Mouse (Mus musculus) kidney, postnatal 0 days (tissue): ENCODE measurements around the gene 6030408B16Rik. TPM values are rescaled to one million over a fixed set of nuclear protein-coding genes. Genes with fewer than 3 reads are reported as not detected.

Experiments
- ATAC-seq: fragments of 200-750 bp; cut with Nextera tagmentation; replicated peaks from 2 replicates; pipeline ENCODE4 v1.8.0; 2017; ENCODE audit warnings: low read depth, moderate number of reproducible peaks, moderate TSS enrichment, moderate library complexity; ENCODE audit not compliant: low FRiP score
- DNase-seq: peaks from one replicate; pipeline ENCODE4 v3.0.0-alpha.2; 2016; ENCODE audit warnings: low spot score
- H3K27ac ChIP-seq: fragments of 300-500 bp; sonication (generic); 2 replicates; pipeline ENCODE4 v1.5.1; 2014; ENCODE audit warnings: mild to moderate bottlenecking
- H3K27me3 ChIP-seq: fragments of 300-500 bp; sonication (generic); 2 replicates; pipeline ENCODE4 v1.6.1; 2014; ENCODE audit warnings: low read length, mixed read lengths; ENCODE audit not compliant: insufficient read depth
- H3K36me3 ChIP-seq: fragments of 300-500 bp; sonication (generic); 2 replicates; pipeline ENCODE4 v1.6.1; 2014; ENCODE audit warnings: low read length, mixed read lengths; ENCODE audit not compliant: insufficient read depth
- H3K4me1 ChIP-seq: fragments of 300-500 bp; sonication (generic); replicated peaks from 2 replicates; pipeline ENCODE4 v1.6.1; 2014; ENCODE audit warnings: antibody characterized with exemption, low read length, mixed read lengths; ENCODE audit not compliant: insufficient read depth
- H3K4me2 ChIP-seq: fragments of 300-500 bp; sonication (generic); 2 replicates; pipeline ENCODE4 v1.6.1; 2014; ENCODE audit warnings: mild to moderate bottlenecking, low read length, moderate library complexity, mixed read lengths
- H3K4me3 ChIP-seq: fragments of 300-500 bp; sonication (generic); replicated peaks from 2 replicates; pipeline ENCODE4 v1.5.1; 2014; ENCODE audit warnings: low read depth, low read length
- H3K9ac ChIP-seq: fragments of 300-500 bp; sonication (generic); 2 replicates; pipeline ENCODE4 v1.6.1; 2014; ENCODE audit warnings: low read depth, low read length
- H3K9me3 ChIP-seq: fragments of 300-500 bp; sonication (generic); replicated peaks from 2 replicates; pipeline ENCODE4 v1.6.1; 2016; ENCODE audit warnings: low read length, inconsistent platforms, mixed read lengths
- CTCF ChIP-seq: IDR thresholded peaks from 2 replicates; pipeline ENCODE4 v1.5.1; 2016; ENCODE audit warnings: antibody characterized with exemption, low read depth, mild to moderate bottlenecking, moderate library complexity
- WGBS: fragments of 180-500 bp; shearing (Covaris S2); extraction: QIAGEN DNeasy Blood & Tissue Kit; methylation state at CpG from one replicate; pipeline ENCODE4 v1.1.7; 2014; 5-methylcytosine and 5-hydroxymethylcytosine counted together
- polyA plus RNA-seq: library from polyadenylated mRNA; unstranded; fragments of >200 nt; fragmentation: Nextera tagmentation; extraction: Ambion mirVana; gene quantifications from 2 replicates; pipeline ENCODE4 v1.2.1, GENCODE M21; 2015

Gene 6030408B16Rik
- polyA plus RNA-seq, 1 experiment from 2014 or later: 24.5 TPM

DNA sequence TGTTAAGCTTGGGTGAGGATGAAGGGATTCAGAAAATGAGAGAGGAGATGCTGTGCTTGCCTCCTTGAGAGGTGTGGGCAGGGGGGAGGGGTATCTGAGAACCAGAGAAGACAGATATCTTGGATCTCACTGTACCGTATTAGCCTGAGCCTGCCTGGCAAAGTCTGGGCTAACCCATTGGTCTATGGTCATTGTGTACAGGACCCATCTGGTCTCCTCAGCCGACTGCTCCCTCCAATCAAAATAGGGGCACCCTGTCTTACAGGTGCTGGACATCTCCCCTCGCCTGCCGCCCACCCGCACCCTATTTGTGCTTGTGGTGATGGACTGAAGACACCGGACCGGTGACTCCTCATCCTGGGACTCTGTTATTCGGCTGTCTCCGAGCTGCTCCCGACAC lies 2.6 kb downstream of the 6030408B16Rik start:
- no peak overlapping the region for H3K4me3 ChIP-seq
- no peak overlapping the region for H3K4me2 ChIP-seq
- ATAC-seq (no peak), DNase-seq (no peak)
- no peaks in the 10 kb centered on the region for H3K27me3 ChIP-seq
- no peak for TF ChIP-seq CTCF
- H3K36me3 ChIP-seq: peaks cover 2% of the 10 kb centered on the region
- peaks cover 14% of the 10 kb centered on the region; the same call in 1 of the 2 replicates for H3K4me1 ChIP-seq
- H3K27ac ChIP-seq: peak overlapping the region; percentile 87; the same call in 1 of the 2 replicates
- 88% methylated on average over 10 of the region's 10 CpGs for WGBS
- H3K9ac ChIP-seq: 0 out of 2 replicates have a peak overlapping the region, but pooled peaks have one; percentile 31
- H3K9me3 ChIP-seq: no peaks in the 10 kb centered on the region

- no peak for TF ChIP-seq CTCF
- 0 out of 2 replicates have a peak overlapping the region, but pooled peaks have one; percentile 31 for H3K9ac ChIP-seq
- no peaks in the 10 kb centered on the region for H3K27me3 ChIP-seq
- ATAC-seq: no peak
- H3K4me2 ChIP-seq: no peak overlapping the region
- H3K4me3 ChIP-seq: no peak overlapping the region
- H3K4me1 ChIP-seq: peaks cover 14% of the 10 kb centered on the region; the same call in 1 of the 2 replicates
- WGBS: 71% methylated on average over 11 of the region's 11 CpGs
- no peaks in the 10 kb centered on the region for H3K36me3 ChIP-seq
- peak overlapping the region; percentile 87; the same call in 1 of the 2 replicates for H3K27ac ChIP-seq
- DNase-seq: peak; percentile 58
- H3K9me3 ChIP-seq: no peaks in the 10 kb centered on the region
Measured at GRCm38 (mm10) chr15:101296091-101296490, 3.1 kb downstream of the 6030408B16Rik start.

DNA sequence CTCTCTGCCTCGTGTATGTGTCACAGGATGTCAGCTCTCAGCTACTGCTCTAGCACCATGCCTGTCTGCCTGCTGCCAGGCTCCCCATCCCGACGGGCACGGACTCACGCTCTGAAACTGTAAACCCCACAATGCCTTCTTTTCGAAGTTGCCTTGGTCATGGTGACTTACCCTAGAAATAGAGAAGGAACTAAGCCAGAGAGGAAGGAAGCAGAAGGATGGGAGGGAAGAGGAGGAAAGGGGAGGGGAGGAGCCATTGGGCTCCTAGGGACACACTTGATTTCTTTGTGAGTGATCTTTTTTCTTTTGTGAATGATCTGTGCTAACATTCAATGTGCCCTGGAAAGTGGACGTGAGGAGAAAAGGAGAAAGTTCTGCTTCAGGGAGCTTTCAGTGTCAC lies 5.0 kb downstream of the 6030408B16Rik start:
- Histone ChIP-seq H3K9ac (no peak overlapping the region), H3K4me1 (peaks cover 12% of the 10 kb centered on the region; the same call in 1 of the 2 replicates), H3K27ac (no peak overlapping the region), H3K27me3 (no peaks in the 10 kb centered on the region), H3K36me3 (no peaks in the 10 kb centered on the region), H3K9me3 (no peaks in the 10 kb centered on the region), H3K4me2 (peak overlapping the region; percentile 15; the same call in 1 of the 2 replicates), H3K4me3 (no peak overlapping the region)
- ATAC-seq (no peak), DNase-seq (no peak)
- TF ChIP-seq CTCF: no peak
- 33% methylated on average over 7 of the region's 7 CpGs for WGBS

- DNase-seq (peak; percentile 55), ATAC-seq (no peak)
- TF ChIP-seq CTCF: no peak
- H3K9ac ChIP-seq: no peak overlapping the region
- H3K36me3 ChIP-seq: no peaks in the 10 kb centered on the region
- peak overlapping the region; percentile 15; the same call in 1 of the 2 replicates for H3K4me2 ChIP-seq
- peaks cover 10% of the 10 kb centered on the region; the same call in 1 of the 2 replicates for H3K4me1 ChIP-seq
- WGBS: 28% methylated on average over 7 of the region's 7 CpGs
- no peak overlapping the region for H3K4me3 ChIP-seq
- no peak overlapping the region for H3K27ac ChIP-seq
- no peaks in the 10 kb centered on the region for H3K27me3 ChIP-seq
- H3K9me3 ChIP-seq: no peaks in the 10 kb centered on the region
Measured at GRCm38 (mm10) chr15:101298550-101298949, 5.5 kb downstream of the 6030408B16Rik start.

- WGBS: 69% methylated on average over 14 of the region's 14 CpGs
- H3K9ac ChIP-seq: no peak overlapping the region
- ATAC-seq: no peak
- H3K27ac ChIP-seq: no peak overlapping the region
- no peak for DNase-seq
- no peak for TF ChIP-seq CTCF
- no peak overlapping the region for H3K4me3 ChIP-seq
- no peaks in the 10 kb centered on the region for H3K27me3 ChIP-seq
- no peaks in the 10 kb centered on the region for H3K9me3 ChIP-seq
- peaks cover 7% of the 10 kb centered on the region; the same call in 1 of the 2 replicates for H3K4me1 ChIP-seq
- H3K4me2 ChIP-seq: no peak overlapping the region
- no peaks in the 10 kb centered on the region for H3K36me3 ChIP-seq
Measured at GRCm38 (mm10) chr15:101299480-101299960, 6.5 kb downstream of the 6030408B16Rik start.

DNA sequence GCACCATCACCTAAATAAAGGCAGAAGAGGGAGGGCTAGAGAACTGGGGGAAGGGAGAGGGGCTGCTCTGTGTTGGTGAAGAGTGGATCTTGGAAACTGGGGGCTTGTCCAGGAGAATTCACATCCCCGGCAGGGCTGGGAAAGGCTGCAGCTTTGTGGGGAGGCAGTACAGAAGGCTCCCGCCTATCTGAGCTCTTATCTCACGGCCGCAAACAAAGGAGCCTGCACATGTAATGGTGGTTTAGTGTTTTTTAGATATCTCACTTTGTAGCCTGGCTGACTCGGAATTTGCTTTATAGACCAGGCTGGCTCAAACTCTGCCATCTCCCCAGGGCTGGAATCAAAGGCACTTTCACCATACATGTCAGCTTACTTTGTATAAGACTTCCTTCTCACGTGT lies 7.1 kb downstream of the 6030408B16Rik start:
- Histone ChIP-seq H3K4me1 (peaks cover 7% of the 10 kb centered on the region; the same call in 1 of the 2 replicates), H3K27ac (no peak overlapping the region), H3K4me3 (no peak overlapping the region), H3K36me3 (no peaks in the 10 kb centered on the region), H3K27me3 (no peaks in the 10 kb centered on the region), H3K9ac (no peak overlapping the region), H3K9me3 (no peaks in the 10 kb centered on the region), H3K4me2 (no peak overlapping the region)
- 81% methylated on average over 6 of the region's 6 CpGs for WGBS
- no peak for TF ChIP-seq CTCF
- DNase-seq (no peak), ATAC-seq (no peak)
